ENCODE assay signal across 8 mouse cellular contexts in the genomic region with DNA sequence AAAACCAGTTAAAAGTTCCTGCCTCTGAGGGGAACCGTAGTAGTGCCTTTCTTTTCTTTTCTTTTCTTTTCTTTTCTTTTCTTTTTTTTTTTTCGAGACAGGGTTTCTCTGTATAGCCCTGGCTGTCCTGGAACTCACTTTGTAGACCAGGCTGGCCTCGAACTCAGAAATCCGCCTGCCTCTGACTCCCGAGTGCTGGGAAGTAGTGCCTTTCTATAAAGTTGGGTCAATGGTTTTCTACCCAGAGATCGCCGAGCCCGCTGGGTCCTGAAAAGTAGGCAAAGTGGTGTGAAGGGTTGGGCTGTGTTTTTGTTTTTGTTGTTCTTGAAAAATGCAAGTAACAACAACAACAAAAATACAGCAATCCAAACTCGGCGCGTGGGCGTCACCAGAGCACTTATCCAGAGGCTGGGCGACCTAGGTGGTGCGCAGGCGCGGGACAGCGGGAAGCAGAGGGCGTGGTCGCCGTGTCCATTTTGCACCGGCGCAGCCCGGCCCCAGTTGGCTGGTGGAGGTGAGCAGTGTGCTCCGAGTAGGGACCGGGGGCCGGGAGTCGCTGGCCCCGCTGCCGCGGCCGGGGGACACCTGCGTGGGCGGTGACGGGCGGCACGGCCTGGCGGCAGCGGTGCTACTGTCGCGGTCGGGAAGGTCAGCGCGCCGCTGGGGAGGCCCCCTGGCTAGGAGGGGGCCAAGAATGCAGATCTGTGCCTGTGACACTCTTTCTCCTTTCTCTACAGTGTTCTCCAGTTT. TPM values are rescaled to one million over a fixed set of nuclear protein-coding genes. Genes with fewer than 3 reads are reported as not detected.
DNase-seq lines count a peak whose midpoint lies in the region; ATAC-seq and TF ChIP-seq lines count a peak whose summit lies in the region.

No protein-coding gene starts in this region.

- H3K9ac ChIP-seq in hindbrain, postnatal 0 days (replicated peaks; ENCODE audit: low read length): peak overlapping the region; percentile 83

- no peaks in the 10 kb centered on the region for H3K27me3 ChIP-seq in hindbrain, postnatal 0 days (ENCODE audit: insufficient read depth, low read length)

- H3K4me3 ChIP-seq in hindbrain, postnatal 0 days (ENCODE audit: low read length): peak overlapping the region; percentile 80
- peak overlapping the region; percentile 71 for H3K4me3 ChIP-seq in left cerebral cortex, adult 2 months

- peak; percentile 53 for DNase-seq in WW6 (ENCODE audit: low read depth, low spot score)
- DNase-seq in cerebellum, postnatal 4 days (ENCODE audit: low spot score in 2 of 2): peak; percentile 73 to 84
- DNase-seq in gastrocnemius, adult 18-20 months (ENCODE audit: low spot score): peak; percentile 91
- DNase-seq in hindbrain, postnatal 0 days (ENCODE audit: low spot score): peak; percentile 88
- peak; percentile 87 to 90 for DNase-seq in left cerebral cortex, adult 2 months (ENCODE audit: extremely low spot score in 1 of 2, low spot score in 2 of 2)
- DNase-seq in right cerebral cortex, adult 2 months (ENCODE audit: low spot score in 2 of 2): peak; percentile 90 to 92
- DNase-seq in urinary bladder, postnatal 14 days (ENCODE audit: low spot score): peak; percentile 92

- peak overlapping the region; percentile 83 for H3K27ac ChIP-seq in hindbrain, postnatal 0 days
- H3K27ac ChIP-seq in left cerebral cortex, adult 2 months: peak overlapping the region; percentile 65

- no peak for TF ChIP-seq CTCF in hindbrain, postnatal 0 days (IDR thresholded peaks at IDR 0.05; ENCODE audit: low read depth)
- TF ChIP-seq CTCF in left cerebral cortex, adult 2 months (IDR thresholded peaks at IDR 0.05): no peak

- intact Hi-C loops in left cerebral cortex, adult 2 months (cut with DNase I): loop anchor here (1.0 kb wide), 1 partner anchor 49 kb away; no protein-coding TSS in a partner anchor

- ATAC-seq in hindbrain, postnatal 0 days: peak; percentile 98
- peak; percentile 98 for ATAC-seq in megakaryocyte, adult 5-6 weeks (ENCODE audit: poor library complexity, severe bottlenecking)

- H3K36me3 ChIP-seq in hindbrain, postnatal 0 days (ENCODE audit: insufficient read depth, low read length): no peaks in the 10 kb centered on the region

- H3K4me1 ChIP-seq in hindbrain, postnatal 0 days (ENCODE audit: insufficient read depth, low read length): peaks cover 3% of the 10 kb centered on the region; the same call in 1 of the 2 replicates

- 5% methylated on average over 44 of the region's 44 CpGs for WGBS in hindbrain, postnatal 0 days

- H3K4me2 ChIP-seq in hindbrain, postnatal 0 days (ENCODE audit: low read depth, low read length): peak overlapping the region; percentile 69

- H3K9me3 ChIP-seq in hindbrain, postnatal 0 days (ENCODE audit: low read length): no peaks in the 10 kb centered on the region

RNA-seq across cellular contexts. Expression of a gene that starts 1.2 kb away (rescaled TPM):
- 1 to 10 TPM; 7.5 to 8.6 TPM for total RNA-seq in gastrocnemius, adult 18-20 months (2021)
- total RNA-seq in hindbrain, postnatal 0 days (2014; rRNA removed): 8.5 and 13.1 TPM in 2 replicates
- 28.1 and 28.6 TPM in 2 replicates for polyA plus RNA-seq in hindbrain, postnatal 0 days (2015; fragmentation: Nextera tagmentation; extraction: Ambion mirVana)
- 10 to 100 TPM in 1 of 2 experiments, 1 to 10 TPM in 1; 9.6 to 11.3 TPM for total RNA-seq in left cerebral cortex, adult 2 months (2021)
- 1.2 and 4.5 TPM in 2 replicates for total RNA-seq in megakaryocyte, adult 5-6 weeks (2015)
- 3.0 and 3.7 TPM in 2 replicates for total RNA-seq in megakaryocyte, adult 5-6 weeks (2017)

RNA-seq across cellular contexts. Expression of a gene that starts 8.0 kb away (rescaled TPM):
- total RNA-seq in gastrocnemius, adult 18-20 months (2021): under 1 TPM in 1 of 2 experiments, not detected in 1; 0.11 TPM
- total RNA-seq in hindbrain, postnatal 0 days (2014; rRNA removed): 1.2 and 2.5 TPM in 2 replicates
- 1.5 TPM in 2 replicates for polyA plus RNA-seq in hindbrain, postnatal 0 days (2015; fragmentation: Nextera tagmentation; extraction: Ambion mirVana)
- total RNA-seq in left cerebral cortex, adult 2 months (2021): under 1 TPM; 0.57 to 0.77 TPM
- total RNA-seq in megakaryocyte, adult 5-6 weeks (2015): 0.20 TPM in 1 of 2 replicates, not detected in the other
- total RNA-seq in megakaryocyte, adult 5-6 weeks (2017): not detected in 2 replicates

RNA-seq across cellular contexts. Expression of a gene that starts 42.5 kb away (rescaled TPM):
- 10 to 100 TPM; 48.6 TPM for total RNA-seq in gastrocnemius, adult 18-20 months (2021)
- total RNA-seq in hindbrain, postnatal 0 days (2014; rRNA removed): 21.9 and 27.1 TPM in 2 replicates
- 58.0 and 61.8 TPM in 2 replicates for polyA plus RNA-seq in hindbrain, postnatal 0 days (2015; fragmentation: Nextera tagmentation; extraction: Ambion mirVana)
- total RNA-seq in left cerebral cortex, adult 2 months (2021): 10 to 100 TPM; 44.3 to 45.3 TPM
- 5.7 and 8.0 TPM in 2 replicates for total RNA-seq in megakaryocyte, adult 5-6 weeks (2015)
- 3.1 and 4.9 TPM in 2 replicates for total RNA-seq in megakaryocyte, adult 5-6 weeks (2017)

Comparison
In these comparisons a context has a peak if more than half of its experiments do, and no peak if none do; other contexts are left out.
1. Peak in every context shown above with its lines: DNase-seq, ATAC-seq, H3K4me3 ChIP-seq and H3K27ac ChIP-seq.